Mouse (Mus musculus) gastrocnemius, adult 8-10 months (tissue): ENCODE data around the gene Carhsp1. TPM values are rescaled to one million over a fixed set of nuclear protein-coding genes. Genes with fewer than 3 reads are reported as not detected.

Source experiments
- DNase-seq, 2 experiments: peaks; one replicate each; pipeline ENCODE4 v3.0.0; 2022; ENCODE audit warnings: low spot score in 2 of 2
- total RNA-seq, 4 experiments: library from RNA; stranded (reverse); gene quantifications; 2 replicates each; pipeline ENCODE4 v1.2.4; 2022

The Carhsp1 gene
- total RNA-seq: 1 to 10 TPM; 3.9 to 5.7 (median 5.3) TPM

- peak; percentile 91 to 92 for DNase-seq
These were observed at the start of gene Carhsp1 for GRCm38 (mm10) chr16:8671551-8672349. Carhsp1 (minus strand) TSS chr16:8672155.

- no peak for DNase-seq
These were observed 48.5 kb upstream of the Carhsp1 start for GRCm38 (mm10) chr16:8720447-8720846.

DNA sequence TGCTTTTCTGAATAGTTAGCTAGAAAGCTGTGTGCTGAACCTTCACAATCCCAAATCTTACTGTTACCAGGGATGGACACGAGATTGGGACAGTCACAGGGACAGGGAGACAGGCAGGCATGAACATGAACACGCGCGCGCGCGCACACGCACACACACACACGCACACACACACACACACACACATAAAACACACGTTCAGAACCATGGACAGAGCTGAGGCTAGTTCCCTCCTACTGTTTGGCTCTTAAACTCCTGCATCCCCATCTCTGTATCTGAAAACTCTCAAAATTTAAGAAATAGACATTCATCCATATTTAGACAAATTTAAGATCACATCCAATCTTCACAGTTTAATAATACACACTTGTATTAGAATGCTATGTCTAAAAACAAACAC is 45.8 kb upstream of the Carhsp1 start:
- no peak for DNase-seq

DNA sequence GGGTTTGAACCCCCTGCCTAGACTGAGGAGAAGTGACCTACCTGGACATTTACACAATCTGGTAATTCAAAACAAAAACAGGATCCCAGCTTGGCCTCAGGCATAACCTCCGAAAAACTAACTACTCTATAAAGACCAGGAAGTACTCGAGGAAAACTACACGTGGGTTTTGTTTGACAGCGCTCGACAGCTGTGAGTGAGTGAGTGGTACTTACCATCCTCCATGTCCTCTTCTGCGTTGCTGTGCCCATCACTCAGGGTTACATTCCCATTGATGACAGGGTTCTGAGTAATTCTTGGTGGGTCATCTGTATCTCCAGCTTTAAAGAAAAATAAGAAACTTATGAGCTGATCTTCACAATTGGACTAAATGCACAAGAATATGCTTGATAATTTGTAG is 44.3 kb upstream of the Carhsp1 start:
- DNase-seq: no peak

DNA sequence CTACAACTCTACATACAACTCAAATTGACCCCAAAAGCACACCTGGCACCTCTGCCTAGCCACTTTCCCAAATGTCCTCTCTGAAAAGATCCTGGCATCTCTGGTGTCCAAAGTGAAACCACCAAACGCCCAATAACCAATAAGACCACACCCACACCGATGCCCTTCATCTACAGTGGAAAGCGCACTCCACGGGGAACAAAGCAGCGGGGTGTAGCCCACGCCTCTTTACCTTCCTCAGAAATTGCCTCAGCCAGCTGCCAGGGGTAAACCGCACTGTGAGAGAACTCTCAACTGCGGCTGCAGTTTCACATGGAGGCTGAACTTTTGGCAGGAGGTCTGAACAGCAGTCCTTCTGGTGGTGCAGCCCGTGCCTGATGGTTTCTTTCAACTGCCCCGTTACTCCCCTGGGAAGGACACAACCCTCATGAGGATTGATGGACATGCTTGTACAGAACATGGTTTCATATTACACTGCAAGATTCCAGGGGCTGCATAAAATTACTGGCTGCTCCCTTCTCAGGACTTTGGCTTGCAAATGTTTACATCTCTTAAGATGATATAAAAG is 43.6 kb upstream of the Carhsp1 start:
- peak in 1 of 2 experiments; percentile 10 for DNase-seq

DNA sequence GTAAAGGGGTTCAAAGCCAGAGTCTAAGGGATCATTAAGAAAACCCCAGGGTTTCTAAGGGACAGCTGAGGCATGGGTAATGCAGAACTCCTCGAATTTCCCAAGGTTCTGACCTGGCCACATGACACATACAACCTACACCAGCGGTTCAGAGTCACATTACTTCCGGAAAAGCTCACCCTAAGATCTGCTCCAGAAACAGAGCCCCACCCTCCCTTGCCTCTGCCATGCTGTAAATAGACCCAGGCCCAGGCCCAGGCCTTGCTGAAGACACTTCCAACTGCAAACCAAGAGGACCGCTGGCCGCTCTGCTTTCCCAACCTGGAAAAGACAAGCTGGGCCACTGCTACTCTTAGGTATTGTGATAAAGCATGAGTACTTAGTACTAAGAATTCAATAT is 42.9 kb upstream of the Carhsp1 start:
- peak; percentile 25 to 63 for DNase-seq

DNA sequence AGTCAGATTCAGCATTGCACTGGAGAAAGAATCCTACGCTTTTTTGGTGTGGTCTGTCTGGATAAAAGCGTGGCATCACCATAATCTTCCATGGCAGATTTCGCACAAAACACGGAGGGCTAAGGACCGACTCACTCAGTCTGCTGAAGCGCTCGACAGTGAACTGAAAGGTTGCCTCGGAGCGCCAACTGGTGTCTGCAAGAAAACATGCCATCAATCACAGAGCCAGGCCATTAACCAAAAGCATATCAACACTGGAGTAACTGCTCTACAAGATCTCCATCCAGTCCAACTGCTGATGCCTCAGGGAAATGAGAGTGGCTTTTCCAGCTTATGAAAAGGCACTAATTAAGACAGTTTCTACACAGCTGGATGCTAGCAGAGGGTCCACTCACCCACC is 40.0 kb upstream of the Carhsp1 start:
- peak in 1 of 2 experiments; percentile 27 for DNase-seq

- no peak for DNase-seq
These were observed 28.6 kb upstream of the Carhsp1 start for GRCm38 (mm10) chr16:8700586-8700985.

GRCm38 (mm10) chr16:8699556-8699955 is 27.6 kb upstream of the Carhsp1 start:
- DNase-seq: no peak

- DNase-seq: no peak
These were observed 19.3 kb upstream of the Carhsp1 start for GRCm38 (mm10) chr16:8691206-8691605.

GRCm38 (mm10) chr16:8689979-8690656 is 18.2 kb upstream of the Carhsp1 start:
- DNase-seq: no peak

DNA sequence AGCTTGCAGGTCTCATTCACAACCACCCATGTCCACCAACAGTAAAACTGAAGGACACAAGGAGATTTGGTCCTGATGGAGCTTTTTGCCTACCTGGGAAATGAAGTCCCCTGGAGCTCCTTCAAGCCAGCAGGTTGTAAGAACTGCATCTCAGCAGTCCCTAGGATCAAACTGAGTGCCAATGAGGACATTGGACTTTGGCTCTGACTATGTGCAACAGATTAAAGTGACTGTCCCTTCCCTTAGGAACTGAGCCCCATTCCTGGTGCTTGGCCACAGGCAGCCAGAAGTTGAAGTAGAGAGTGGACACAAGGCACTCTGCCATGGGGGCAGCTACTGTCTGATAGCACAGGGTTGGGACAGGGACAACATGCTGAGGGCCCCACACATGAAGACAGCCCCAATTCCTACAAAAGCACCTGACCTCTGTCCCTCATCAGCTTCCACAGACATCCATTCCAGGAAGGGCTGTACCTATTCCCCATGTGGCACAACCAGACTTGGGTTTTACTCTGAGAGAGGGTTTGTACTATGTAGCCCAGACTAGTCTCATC is 15.7 kb upstream of the Carhsp1 start:
- no peak for DNase-seq

GRCm38 (mm10) chr16:8686871-8687535 is 15.0 kb upstream of the Carhsp1 start:
- DNase-seq: no peak

GRCm38 (mm10) chr16:8686121-8686870 is 14.3 kb upstream of the Carhsp1 start:
- DNase-seq: peak; percentile 56 to 62

GRCm38 (mm10) chr16:8685087-8685486 is 13.1 kb upstream of the Carhsp1 start:
- DNase-seq: no peak

GRCm38 (mm10) chr16:8680470-8680869 is 8.5 kb upstream of the Carhsp1 start, which contains the start of gene Gm5767:
Gm5767 (plus strand) TSS chr16:8680770.
- DNase-seq: no peak

- no peak for DNase-seq
These were observed 7.8 kb upstream of the Carhsp1 start for GRCm38 (mm10) chr16:8679780-8680179.

GRCm38 (mm10) chr16:8678676-8679075 is 6.7 kb upstream of the Carhsp1 start:
- no peak for DNase-seq

- no peak for DNase-seq
These were observed 6.1 kb upstream of the Carhsp1 start for GRCm38 (mm10) chr16:8678035-8678434.

DNA sequence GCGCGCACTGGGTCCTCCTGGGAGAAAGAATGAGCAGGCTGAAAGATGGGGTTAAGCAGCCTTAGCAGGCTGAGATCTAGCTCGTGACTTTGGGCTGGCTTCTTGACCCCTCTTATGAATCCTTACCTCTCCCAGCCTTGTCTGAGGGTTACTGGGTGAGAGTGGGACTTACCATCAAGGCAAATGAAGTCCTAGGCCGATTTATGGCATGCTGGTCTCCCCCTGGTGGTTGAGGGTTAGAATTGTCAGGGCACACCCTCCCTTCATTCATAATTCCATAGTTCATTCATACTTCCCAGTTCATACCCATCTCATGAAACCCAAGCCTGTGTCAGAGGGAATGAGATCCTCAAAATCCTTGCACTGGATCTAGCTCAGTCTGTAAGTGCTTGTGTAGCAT is 4.8 kb upstream of the Carhsp1 start:
- DNase-seq: no peak

- no peak for DNase-seq
These were observed 4.3 kb upstream of the Carhsp1 start for GRCm38 (mm10) chr16:8676228-8676627.
